Mouse (Mus musculus): ENCODE results near the gene Pak4.
"Not testable (repeated sequence)": the region's sequence is repeated elsewhere in the genome, so short reads cannot be mapped to it uniquely, and the experiment has no call there.

The Pak4 gene

DNA sequence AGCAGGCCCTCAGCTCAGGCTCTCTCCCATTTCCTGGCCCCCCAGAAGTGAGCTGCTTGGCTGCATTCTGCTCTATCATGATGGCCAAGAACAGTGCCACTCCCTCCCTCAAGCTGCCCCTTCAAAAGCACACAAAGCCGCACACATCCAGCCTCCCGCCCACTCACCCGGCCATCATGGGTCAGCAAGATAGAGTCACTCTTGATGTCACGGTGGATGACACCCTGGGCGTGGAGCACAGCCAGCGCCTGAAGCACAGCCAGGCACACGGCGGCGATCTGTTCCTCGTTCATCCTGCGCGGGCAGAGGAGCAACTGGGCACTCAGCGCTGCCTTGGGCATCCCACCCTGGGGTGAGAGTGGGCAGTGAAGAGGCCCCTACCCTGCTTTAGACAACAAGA, 35.6 kb downstream of the Pak4 start:
- no peak for DNase-seq (ENCODE audit: low read depth, low spot score)

DNA sequence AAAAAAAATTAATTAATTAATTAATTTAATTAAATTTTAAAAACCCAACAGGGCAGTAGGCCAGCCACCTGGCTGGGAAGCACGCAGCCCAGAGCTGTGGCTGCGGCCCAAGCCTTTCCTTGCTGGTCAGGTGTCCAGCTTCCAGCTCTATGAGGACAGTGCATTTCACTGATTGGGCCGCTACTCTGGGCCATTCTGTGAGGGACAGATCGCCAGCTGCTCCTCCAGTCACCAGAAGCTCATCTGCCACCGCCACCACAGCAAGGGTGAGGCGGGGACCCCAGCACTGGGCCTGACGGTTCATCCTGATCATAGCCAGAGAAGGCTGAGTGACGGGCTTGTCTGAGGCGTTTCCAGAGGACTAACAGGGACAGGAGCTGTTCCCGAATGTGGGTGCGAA, 36.0 kb downstream of the Pak4 start:
- no peak for DNase-seq (ENCODE audit: low read depth, low spot score)

DNA sequence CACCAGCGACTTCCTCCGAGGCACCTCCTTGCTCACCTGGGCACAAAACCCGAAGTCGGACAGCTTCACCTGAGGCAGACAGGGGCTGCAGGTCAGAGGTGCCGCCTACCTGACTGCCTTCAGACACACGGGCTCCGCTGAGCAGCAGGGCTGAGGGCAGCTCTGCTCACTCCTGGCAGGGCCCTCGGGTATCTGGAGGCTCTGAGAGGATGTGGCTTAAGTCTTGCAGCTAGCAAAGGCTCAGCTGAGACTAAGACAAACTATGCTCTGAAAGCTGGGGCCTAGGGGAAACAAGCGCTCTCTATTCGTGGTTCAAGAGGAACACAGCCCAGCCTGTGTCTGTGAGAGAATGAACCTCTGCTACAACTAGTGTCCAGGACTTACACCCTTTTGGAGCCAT, 37.1 kb downstream of the Pak4 start:
- DNase-seq (ENCODE audit: low read depth, low spot score): no peak

DNA sequence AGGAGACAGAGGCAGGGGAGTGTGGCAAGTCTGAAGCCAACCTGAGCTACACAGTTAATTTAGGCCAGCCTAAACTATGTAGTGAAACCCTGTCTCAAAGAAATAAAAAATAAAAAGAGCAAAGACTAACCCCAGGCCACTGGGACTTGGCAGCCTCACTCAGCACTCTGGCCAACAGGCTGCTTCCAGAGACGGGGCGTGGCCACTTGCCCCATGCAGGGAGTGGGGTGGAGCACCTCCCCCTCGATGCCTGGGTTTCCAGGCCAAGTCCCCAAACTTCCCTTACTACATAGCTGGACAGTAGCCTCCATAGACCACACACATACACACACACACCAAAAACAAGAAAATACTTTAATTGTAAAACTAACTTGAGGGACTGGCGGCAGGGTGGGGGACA, 39.5 kb downstream of the Pak4 start:
- no peak for DNase-seq (ENCODE audit: low read depth, low spot score)

DNA sequence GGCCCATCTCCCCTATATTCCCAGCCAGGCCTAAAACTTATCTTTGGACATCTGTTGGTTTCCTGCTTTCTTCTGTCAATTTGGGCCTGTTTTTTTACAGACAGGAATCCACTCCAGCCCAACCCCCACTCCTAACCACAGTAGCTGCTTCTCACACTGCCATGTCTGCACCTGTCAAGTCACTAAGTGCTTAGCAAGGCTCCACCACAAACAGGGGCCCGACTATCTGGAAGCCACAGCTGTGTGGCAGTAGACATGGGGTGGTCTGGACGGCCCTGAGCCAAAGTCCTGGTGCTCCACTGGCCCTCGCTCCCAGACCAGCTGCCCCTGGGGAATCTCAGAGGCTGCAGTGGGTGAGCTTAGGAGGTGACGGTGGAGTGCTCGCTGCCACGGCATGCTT, 40.3 kb downstream of the Pak4 start:
- DNase-seq (ENCODE audit: low read depth, low spot score): no peak

DNA sequence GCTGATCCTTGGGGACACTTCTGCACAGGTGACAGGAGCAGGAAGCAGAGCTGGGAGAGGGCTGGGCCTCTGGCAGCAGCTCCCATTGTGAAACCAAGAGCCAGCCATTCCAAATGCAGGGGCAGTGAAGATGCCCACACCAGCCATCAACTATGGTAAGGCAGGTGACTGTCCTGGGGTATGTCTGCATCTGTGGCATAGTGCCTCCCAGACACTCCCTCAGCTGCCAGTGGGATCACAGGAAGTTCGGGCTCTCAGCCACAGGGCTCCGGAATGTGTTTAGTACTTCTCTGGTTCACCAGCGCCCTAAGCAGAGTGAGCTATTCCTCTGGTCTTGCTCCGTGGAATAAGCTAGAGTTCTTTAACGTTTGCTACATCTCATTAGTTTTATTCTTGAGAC, 40.9 kb downstream of the Pak4 start:
- no peak for DNase-seq (ENCODE audit: low read depth, low spot score)

DNA sequence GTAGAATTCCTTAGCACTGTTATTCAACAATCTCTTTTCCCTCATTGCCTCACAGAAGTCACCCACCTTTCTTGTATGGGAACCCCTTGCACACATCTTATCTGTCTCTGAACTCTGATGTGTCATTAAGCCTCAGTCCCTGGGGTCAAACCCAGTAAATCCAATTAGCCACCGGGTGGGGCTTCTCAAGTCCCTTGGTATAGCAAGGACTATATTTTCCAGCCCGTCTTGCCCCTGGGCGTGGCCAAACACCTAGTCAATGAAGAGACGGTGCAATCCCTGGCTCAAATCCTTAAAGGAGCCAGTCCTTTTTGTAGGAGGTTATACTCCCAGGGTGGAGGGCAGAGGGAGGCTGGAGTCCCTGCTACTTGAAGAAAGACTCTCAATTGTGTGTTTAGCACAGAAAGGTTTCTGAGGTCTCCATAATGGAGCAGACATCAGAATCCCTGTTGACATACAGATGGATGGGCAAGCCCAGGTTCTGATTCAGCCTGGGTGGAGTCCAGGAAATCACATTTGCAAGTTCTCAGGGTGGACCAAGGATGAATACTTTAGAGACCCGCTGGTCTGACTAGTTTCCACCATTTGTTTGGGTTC, 41.9 kb downstream of the Pak4 start:
- DNase-seq (ENCODE audit: low read depth, low spot score): no peak

DNA sequence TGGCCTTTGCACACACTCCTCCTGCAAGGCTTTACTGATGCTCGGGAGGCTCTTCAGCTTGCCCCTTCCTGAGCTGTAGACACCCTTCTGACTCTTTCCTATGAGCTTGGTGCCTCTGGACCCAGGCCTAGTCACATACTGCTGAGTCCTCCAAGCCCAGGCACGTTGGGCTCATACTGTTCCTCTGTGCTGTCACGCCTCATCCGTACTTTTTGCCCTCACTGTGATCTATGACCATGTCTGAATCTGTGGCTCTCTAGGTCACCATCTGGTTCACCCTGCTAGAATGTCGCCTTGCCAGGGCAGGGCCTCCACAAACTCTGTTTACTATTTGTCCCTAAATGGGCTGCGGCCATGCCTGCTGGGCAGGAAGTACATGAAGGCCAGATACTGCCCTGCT, 44.9 kb downstream of the Pak4 start:
- DNase-seq (ENCODE audit: low read depth, low spot score): no peak

DNA sequence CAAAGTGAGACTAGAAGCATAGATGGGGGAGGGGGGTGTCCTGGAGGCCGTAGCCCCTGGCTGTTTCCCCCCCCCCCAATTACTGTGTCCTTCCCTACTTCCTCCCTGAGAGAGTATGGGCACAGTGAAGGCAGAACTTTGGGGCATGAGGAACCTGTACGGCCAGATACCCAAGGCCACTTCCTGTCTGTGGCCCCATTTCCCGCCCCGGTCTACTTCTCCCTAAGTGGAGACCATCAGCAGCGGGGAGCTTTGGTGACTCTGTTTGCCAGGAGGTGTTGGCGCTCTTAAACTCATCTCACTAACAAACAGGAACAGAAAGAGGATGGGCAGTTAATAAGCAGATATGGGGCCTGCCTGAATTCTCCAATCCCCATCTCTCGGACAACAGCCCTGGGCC, 50.4 kb downstream of the Pak4 start:
- peak; percentile 15 for DNase-seq (ENCODE audit: low read depth, low spot score)

DNA sequence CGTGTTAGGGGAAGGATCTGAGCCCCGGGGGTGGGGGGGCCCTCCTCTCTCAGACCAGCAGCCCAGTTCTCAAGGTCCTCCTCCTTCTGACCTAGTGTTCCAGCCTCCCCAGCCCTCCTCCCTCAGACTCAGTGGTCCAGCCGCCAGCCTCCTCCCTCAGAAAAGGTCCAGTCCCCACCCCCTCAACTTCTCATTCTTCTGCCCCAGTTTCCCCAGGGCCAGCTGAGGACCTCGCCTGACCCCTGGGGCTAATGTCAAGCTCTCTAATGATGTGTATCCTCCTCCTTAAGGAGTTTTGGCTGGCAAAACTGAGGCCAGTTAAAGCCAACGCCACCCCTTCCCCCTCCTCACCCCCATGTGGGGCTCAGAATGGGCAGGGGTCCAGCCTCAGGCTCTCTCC, 50.8 kb downstream of the Pak4 start, which contains the start of gene Nccrp1:
TSS of gene Nccrp1 (minus strand) at position 101 of the 400 bp plus-strand sequence.
- DNase-seq (ENCODE audit: low read depth, low spot score): no peak

DNA sequence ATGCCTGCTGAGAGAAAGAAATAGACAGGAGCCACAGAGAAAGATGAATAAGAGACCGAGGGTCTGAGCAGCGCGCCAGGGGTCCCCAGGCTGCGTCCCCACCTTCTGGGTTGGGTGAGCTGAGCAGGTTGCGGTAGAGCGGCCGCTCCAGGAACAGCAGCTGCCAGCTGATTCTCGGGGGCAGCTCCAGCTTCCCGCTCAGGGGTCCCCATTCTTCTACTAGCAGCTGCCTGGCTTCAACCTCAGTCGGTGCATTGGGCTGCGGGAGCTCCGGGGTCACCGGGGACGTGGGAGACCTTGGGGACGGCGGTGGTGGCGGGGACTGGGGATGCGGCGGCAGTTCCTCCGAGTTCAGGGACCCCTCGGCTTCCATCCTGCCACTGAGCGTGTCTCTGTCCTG, 51.3 kb downstream of the Pak4 start:
- DNase-seq (ENCODE audit: low read depth, low spot score): no peak

DNA sequence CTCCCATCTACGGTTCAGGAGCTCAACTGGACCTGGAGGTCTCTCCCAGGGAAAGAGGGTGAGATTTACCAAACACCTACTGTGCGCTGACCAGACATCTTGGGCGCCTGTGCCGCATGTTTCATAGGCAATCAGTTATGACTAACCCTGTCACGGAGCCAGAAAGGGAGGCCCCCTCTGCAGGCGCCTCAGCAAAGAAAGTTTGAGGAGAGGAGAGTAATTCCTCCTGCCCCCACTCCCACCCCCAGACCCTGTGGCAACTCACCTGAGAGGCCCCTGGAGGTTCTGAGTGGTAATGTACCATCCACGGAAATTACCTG, 52.1 kb downstream of the Pak4 start:
- DNase-seq (ENCODE audit: low read depth, low spot score): no peak

DNA sequence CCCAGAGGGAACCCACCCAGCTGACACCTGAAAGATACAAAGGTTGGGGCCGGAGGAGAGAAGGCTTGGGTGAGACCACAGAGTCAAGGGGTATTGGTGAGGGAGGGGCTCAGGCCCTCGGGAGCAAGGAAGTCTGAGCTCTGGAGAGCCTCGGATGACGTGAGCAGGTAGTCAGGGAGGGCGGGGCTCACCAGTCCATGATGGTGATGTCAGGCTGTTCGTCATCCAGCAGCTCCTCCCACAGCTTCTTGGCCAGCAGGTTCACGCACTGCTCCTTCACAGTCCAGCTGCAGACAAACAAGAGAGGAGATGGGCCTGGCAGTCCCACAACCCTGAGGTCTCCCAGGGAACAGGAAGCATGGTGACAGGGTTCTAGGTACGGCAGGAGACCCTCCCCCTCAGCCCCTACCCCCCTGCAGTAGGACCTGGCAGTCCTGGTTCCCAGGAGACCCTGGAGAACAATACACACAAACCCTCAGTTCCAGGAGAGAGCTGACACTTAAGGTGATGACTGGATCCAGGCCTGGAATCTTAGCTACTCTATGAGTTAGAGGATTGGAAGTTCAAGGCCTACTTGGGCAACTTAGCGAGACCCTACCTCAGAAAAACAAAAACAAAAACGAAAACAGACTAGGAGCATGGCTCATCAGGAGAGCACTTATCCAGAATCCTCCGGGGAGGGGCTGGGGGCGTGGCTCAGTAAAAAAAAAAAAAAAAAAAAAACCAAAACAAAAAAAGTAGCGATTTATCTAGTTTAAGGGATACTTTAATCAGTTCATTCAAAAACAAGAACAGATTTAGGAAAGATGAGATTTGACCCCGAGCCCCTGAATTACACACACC, 52.7 kb downstream of the Pak4 start:
- DNase-seq (ENCODE audit: low read depth, low spot score): no peak

DNA sequence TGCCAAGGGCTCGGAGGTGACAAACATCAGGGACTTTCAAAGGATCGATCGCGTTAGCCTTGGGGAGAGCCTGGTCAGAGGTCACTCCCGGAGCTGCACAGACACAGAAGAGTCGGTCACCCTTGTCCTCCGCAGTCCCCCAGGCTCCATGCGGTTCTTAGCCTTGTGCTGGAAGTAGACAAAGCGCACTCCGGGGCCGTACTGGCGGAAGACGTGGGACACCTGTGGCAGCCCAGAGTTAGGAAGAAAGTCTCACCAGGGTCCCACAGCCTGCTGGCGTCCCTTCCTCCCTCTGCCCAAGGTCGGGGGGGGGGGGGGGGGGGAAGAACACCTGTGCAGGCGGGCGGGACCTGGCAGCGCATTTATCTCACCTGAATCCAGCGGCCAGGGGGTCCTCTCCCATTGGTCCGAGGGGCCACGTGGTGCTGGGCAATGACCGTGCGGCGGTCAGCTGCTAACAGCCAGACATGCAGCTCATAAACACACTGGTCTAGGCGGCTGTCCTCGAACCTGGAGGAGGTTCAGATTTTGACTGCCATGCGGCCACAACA, 53.9 kb downstream of the Pak4 start:
- no peak for DNase-seq (ENCODE audit: low read depth, low spot score)

DNA sequence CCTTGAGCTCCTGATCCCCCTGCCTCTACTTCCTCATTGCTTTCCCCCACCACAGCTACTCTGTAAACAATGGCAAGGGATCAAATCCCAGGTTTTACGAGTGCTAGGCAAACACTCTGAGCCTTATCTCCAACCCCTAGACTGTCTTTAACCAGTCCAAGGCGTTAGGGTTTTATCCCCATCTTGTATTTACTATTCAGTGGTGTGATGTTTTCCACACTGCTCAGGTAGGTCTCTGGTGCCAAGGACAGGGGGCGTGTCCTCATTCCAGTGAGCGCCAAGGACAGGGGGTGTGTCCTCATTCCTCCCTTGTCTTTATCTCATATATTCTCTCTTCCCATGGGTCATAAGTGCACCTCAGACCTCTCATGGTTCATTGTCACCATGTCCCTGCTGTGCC, 57.5 kb downstream of the Pak4 start, which contains the start of gene Sycn:
TSS of gene Sycn (plus strand) at position 360 of the 400 bp plus-strand sequence.
- DNase-seq (ENCODE audit: low read depth, low spot score): no peak

DNA sequence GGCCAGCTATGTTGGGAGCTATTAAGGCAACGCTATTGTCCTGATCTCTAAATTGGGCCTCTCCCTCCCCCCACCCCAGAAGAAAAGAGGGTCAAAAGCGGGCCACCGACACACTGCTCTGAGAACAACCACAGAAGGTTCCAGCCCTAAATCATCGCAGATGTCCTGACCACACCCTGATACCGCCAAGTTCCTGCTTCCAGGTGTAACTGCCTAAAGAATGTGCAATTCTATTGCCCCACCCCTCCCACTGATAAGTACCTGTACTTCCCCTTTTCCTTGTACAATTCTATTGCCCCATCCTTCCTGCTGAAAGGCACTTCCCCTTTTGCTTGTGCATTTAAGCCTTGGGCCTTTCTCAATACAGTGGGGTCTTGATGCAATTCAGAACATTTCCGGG, 59.1 kb downstream of the Pak4 start:
- not testable (repeated sequence) for DNase-seq (ENCODE audit: low read depth, low spot score)

DNA sequence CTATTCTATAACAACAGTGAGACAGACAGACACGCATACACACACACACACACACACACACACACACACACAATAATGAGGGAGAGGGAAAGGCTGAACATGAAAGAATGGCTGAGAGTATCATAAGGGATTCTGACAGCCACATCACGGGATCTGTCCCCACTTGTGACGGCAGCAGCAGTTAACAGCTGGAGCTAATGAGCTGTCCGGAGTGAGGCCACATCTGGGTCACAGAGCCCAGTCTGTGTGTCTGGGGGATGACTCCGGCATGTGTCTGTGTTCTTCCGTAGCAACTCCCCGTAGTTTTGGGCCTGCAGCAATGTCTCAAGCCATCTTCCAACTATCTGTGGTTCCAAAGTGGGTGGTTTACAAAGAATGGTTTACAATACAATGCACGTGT, 66.0 kb downstream of the Pak4 start:
- no peak for DNase-seq (ENCODE audit: low read depth, low spot score)

DNA sequence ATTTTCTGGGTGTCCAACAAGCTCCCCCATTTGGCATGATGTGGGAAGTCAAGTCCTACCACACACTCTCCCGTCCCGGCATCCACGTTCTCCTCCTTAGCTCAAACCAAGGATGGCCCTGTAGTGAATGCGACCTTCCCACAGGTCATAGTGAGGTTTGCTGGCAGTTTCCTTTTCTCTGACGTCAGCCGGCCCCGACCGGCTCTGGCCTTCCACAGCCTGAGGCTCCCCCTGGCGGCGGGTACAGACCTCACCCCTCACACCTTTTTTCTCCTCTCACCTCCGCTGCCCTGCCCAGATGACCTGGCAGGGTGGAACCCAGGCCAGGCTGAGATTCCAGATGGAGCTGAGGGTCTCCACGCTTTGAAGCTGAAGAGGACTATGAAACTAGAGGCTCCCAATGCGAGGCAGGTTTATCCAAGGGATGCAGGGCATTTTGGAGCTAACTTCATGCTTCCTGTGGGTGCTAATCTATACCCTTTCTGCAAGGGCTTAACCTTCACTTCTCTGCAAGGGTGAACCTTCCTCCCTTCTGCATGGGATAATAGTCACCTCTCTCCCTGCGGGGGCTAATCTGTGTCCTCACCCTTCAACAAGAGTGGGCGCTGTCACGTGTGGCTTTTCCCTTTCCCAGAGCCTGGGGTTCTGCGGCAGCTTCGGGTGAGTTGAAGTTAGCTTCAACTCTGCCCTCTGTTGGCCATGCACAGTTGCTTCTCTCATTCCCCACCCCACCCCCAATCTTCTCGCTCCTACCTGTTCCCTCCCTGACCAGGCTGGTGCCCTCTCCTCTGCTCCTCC, 69.9 kb downstream of the Pak4 start:
- DNase-seq (ENCODE audit: low read depth, low spot score): peak; percentile 86

DNA sequence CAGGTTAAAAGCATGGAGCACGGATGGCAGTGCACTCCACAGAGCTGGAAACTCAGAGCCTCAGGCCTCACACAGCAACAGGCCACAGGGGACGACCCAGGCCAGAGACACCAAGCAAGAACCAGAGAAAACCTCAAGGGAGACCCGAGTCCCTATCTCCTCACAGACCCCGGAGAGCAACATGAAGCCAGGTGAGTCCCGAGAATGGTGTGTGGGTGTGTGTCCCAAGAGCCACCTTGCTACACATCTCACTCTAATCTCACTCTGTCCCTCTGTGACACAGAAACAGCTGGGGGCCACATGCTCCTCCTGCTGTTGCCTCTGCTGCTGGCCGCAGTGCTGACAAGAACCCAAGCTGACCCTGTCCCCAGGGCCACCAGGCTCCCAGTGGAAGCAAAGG, 75.4 kb downstream of the Pak4 start, which contains the start of gene Ifnl3:
TSS of gene Ifnl3 (plus strand) at position 301 of the 400 bp plus-strand sequence.
- not testable (repeated sequence) for DNase-seq (ENCODE audit: low read depth, low spot score)

DNA sequence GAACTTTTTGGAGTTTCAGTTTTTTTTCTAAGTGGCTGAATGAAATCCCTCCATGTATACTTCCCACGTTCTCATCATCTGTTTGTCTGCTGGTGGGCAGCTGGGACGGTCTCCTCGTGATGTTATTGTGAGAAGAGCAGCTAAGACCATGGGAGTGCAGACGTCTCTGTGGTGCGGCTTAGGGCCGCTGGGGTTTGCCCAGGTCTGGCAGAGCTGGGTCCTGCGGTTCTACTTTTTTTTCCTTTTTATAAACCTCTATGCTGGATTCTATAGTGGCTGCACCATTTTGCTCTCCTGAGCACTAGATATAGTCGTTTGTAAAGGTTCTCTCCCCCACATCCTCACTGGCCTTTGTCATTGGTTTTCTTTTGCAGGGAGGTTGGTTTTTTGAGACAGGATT, 86.5 kb downstream of the Pak4 start:
- DNase-seq (ENCODE audit: low read depth, low spot score): no peak

DNA sequence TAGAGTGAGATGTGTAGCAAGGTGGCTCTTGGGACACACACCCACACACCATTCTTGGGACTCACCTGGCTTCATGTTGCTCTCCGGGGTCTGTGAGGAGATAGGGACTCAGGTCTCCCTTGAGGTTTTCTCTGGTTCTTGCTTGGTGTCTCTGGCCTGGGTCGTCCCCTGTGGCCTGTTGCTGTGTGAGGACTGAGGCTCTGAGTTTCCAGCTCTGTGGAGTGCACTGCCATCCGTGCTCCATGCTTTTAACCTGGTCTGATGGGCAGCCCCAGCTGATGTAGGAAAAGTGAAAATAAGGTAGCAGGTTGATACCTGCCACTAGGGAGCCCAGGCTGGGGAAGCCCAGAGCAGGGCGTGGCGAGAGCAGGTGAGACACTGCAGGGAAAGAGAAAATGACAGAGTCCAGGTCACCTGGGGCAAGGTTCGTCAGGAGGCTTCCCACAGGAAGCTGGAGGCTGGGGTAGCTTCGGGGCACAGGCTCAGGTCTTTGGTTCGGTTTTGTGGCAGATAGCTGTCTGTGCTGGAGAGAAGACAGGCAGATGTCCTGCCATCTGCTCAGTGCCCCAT, 87.5 kb downstream of the Pak4 start, which contains the start of gene Ifnl2:
TSS of gene Ifnl2 (minus strand) at position 51 of the 570 bp plus-strand sequence.
- not testable (repeated sequence) for DNase-seq (ENCODE audit: low read depth, low spot score)

DNA sequence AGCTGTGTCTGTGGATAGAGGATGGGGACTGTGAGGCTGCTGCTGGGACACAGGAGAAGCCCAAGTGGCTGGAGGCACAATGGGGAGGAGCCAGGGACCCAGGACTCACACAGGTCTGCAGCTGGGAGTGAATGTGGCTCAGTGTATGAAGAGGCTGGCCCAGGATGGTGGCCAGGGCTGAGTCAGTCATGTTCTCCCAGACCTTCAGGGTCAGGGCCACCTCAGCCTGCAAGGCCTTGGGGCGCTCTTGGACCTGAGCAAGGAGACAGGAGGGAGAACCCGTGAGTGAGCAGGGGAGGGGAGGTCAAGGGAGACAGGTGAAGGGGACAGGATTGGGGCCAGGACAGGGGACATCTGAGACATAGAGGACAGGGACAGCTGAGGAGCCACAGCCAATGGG, 88.9 kb downstream of the Pak4 start:
- DNase-seq (ENCODE audit: low read depth, low spot score): not testable (repeated sequence)

Measured in A20 (cell line).